Mouse (Mus musculus) effector memory CD4-positive, alpha-beta T cell, adult 7 months (primary cell): ENCODE measurements around the gene B020031M17Rik. TPM values are rescaled to one million over a fixed set of nuclear protein-coding genes. Genes with fewer than 3 reads are reported as not detected.

ENCODE experiments used
- polyA plus RNA-seq: library from polyadenylated mRNA; unstranded; fragments of 100-300 nt; shearing (Covaris generic); gene quantifications from one replicate; pipeline ENCODE4 v1.2.1, GENCODE M21; 2017

B020031M17Rik gene
- polyA plus RNA-seq = not detected

GRCm38 (mm10) chr13:119950706-119951105 is at the start of gene B020031M17Rik:
Gene B020031M17Rik (minus strand): TSS chr13:119950806.

DNA sequence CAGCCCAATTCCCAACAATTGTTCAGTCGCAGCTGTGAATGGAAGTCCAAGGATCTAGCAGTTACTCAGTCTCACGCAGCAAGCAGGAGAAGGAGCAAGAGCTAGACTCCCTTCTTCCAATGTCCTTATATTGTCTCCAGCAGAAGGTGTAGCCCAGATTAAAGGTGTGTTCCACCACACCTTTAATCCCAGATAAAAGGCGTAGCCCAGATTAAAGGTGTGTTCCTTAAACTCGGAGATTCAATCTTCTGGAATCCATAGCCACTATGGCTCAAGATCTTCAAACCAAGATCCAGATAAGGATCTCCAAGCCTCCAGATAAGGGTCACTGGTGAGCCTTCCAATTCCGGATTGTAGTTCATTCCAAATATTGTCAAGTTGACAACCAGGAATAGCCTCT is 21.4 kb downstream of the B020031M17Rik start, which contains the start of gene Gm21761:
Gene Gm21761 (minus strand): TSS at position 101 of the 400 bp plus-strand sequence.

Other genes starting within 250 kb of the B020031M17Rik start
- not detected for gene Nim1k, start 194.9 kb downstream of the B020031M17Rik start, polyA plus RNA-seq
- gene Zfp131, start 159.9 kb downstream of the B020031M17Rik start, polyA plus RNA-seq = 46.9 TPM
- not detected for gene AF067063, start 120.6 kb downstream of the B020031M17Rik start, polyA plus RNA-seq
- gene D13Ertd608e, start 114.8 kb downstream of the B020031M17Rik start, polyA plus RNA-seq = not detected
- gene Tcstv1, start 56.0 kb downstream of the B020031M17Rik start, polyA plus RNA-seq = not detected
- not detected for gene Gm21761, start 21.5 kb downstream of the B020031M17Rik start, polyA plus RNA-seq
- not detected for gene Gm36079, start 76.2 kb upstream of the B020031M17Rik start, polyA plus RNA-seq
- gene Gm21188, start 101.4 kb upstream of the B020031M17Rik start, polyA plus RNA-seq = not detected
- not detected for gene Gm20767, start 189.4 kb upstream of the B020031M17Rik start, polyA plus RNA-seq
- not detected for gene Gm21818, start 221.6 kb upstream of the B020031M17Rik start, polyA plus RNA-seq